Comparison of ENCODE assay signal across 27 mouse cellular contexts in the genomic region with DNA sequence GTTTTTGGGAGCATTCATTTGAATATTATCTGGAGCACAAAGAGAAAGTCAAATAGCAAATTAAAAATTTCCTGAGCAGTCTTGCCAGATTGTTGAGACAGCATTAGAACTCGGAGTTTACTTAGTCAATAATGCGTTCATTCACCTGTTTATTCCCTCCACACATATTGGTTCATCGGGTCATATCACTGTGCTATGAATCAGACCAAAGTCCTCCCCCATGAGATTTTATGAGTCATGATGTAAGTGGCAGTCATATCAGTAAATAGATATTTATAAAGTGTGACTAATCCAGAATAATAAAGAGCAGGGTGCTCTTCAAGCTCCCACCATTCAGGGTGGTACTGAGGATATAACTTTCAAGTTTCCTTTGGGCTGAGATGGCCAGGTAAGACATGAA. TPM values are rescaled to one million over a fixed set of nuclear protein-coding genes. Genes with fewer than 3 reads are reported as not detected.
DNase-seq lines count a peak whose midpoint lies in the region; ATAC-seq and TF ChIP-seq lines count a peak whose summit lies in the region.
"Had no signal": no experiment of that assay in that cellular context is flagged by ENCODE, and none has a peak within 500 bp of the region (broad histone marks: within the 10 kb centered on the region; RNA-seq: fewer than 3 reads in every experiment).

No protein-coding gene starts in this region.

- no peak for TF ChIP-seq POLR2A in CH12.LX (IDR thresholded peaks at IDR 0.05; ENCODE audit: low read depth, low read length)
- no peak for TF ChIP-seq POLR2A in small intestine, adult 2 months (IDR thresholded peaks at IDR 0.05; ENCODE audit: low read depth, low read length)

- H3K4me3 ChIP-seq in CH12.LX (replicated peaks in 1 of 3; ENCODE audit: low read depth in 2 of 3, low read length in 2 of 3, poor library complexity in 1 of 3) = no peak overlapping the region
- no peak overlapping the region for H3K4me3 ChIP-seq in intestine, embryonic 16.5 days (ENCODE audit: low read length)
- H3K4me3 ChIP-seq in small intestine, adult 2 months (ENCODE audit: low read depth, low read length) = peak overlapping the region; percentile 37
- H3K4me3 ChIP-seq in forebrain, embryonic 15.5 days = no peak overlapping the region
- H3K4me3 ChIP-seq: embryonic facial prominence, embryonic 10.5 days; embryonic facial prominence, embryonic 12.5 days; forebrain, embryonic 10.5 days; forebrain, embryonic 13.5 days had no signal

- H3K27me3 ChIP-seq in CH12.LX (replicated peaks) = no peaks in the 10 kb centered on the region
- no peaks in the 10 kb centered on the region for H3K27me3 ChIP-seq in intestine, embryonic 16.5 days (replicated peaks; ENCODE audit: control insufficient read depth, insufficient read depth, low read length)
- no peaks in the 10 kb centered on the region for H3K27me3 ChIP-seq in small intestine, adult 2 months (ENCODE audit: control insufficient read depth, insufficient read depth, low read length)
- no peaks in the 10 kb centered on the region for H3K27me3 ChIP-seq in forebrain, embryonic 15.5 days
- H3K27me3 ChIP-seq: embryonic facial prominence, embryonic 12.5 days; forebrain, embryonic 13.5 days had no signal

- 75% methylated on average over 3 of the region's 3 CpGs for WGBS in intestine, embryonic 16.5 days
- 32% methylated on average over 3 of the region's 3 CpGs for WGBS in small intestine, adult 2 months
- 92% methylated on average over 3 of the region's 3 CpGs for WGBS in forebrain, embryonic 15.5 days

- dilution Hi-C loops in CH12.LX (cut with MboI; ENCODE audit: extremely low pct_ligation_motif_present, extremely low pct_unique_long_range_greater_than_20kb, low sequenced_read_pairs) = no loop called here

- H3K4me1 ChIP-seq in CH12.LX (ENCODE audit: control insufficient read depth in 1 of 2, insufficient read depth in 2 of 2) = peaks cover 0 to 7% of the 10 kb centered on the region in 2 experiments; a peak in 1 of 4 replicates
- no peaks in the 10 kb centered on the region for H3K4me1 ChIP-seq in intestine, embryonic 16.5 days (ENCODE audit: control insufficient read depth, insufficient read depth, low read length)
- peaks cover 10% of the 10 kb centered on the region for H3K4me1 ChIP-seq in small intestine, adult 2 months (ENCODE audit: control insufficient read depth, insufficient read depth, insufficient read length, low read length)
- H3K4me1 ChIP-seq in forebrain, embryonic 15.5 days = no peaks in the 10 kb centered on the region
- H3K4me1 ChIP-seq: embryonic facial prominence, embryonic 10.5 days; embryonic facial prominence, embryonic 12.5 days; forebrain, embryonic 10.5 days; forebrain, embryonic 13.5 days had no signal

- peak overlapping the region; percentile 31; the same call in 1 of the 2 replicates for H3K4me2 ChIP-seq in CH12.LX (ENCODE audit: insufficient read depth, low read depth, poor library complexity, severe bottlenecking)
- no peak overlapping the region for H3K4me2 ChIP-seq in intestine, embryonic 16.5 days (ENCODE audit: low read depth, low read length)
- no peak overlapping the region for H3K4me2 ChIP-seq in forebrain, embryonic 15.5 days (replicated peaks)
- H3K4me2 ChIP-seq: embryonic facial prominence, embryonic 12.5 days; forebrain, embryonic 13.5 days had no signal

- H3K36me3 ChIP-seq in CH12.LX (replicated peaks in 1 of 2; ENCODE audit: control insufficient read depth in 1 of 2, insufficient read depth in 1 of 2, low read length in 1 of 2) = no peaks in the 10 kb centered on the region
- H3K36me3 ChIP-seq in intestine, embryonic 16.5 days (ENCODE audit: control insufficient read depth, insufficient read depth, low read length) = no peaks in the 10 kb centered on the region
- H3K36me3 ChIP-seq in small intestine, adult 2 months (ENCODE audit: control insufficient read depth, insufficient read depth, low read length) = no peaks in the 10 kb centered on the region
- H3K36me3 ChIP-seq in forebrain, embryonic 15.5 days = no peaks in the 10 kb centered on the region
- H3K36me3 ChIP-seq: embryonic facial prominence, embryonic 10.5 days; embryonic facial prominence, embryonic 12.5 days; forebrain, embryonic 10.5 days had no signal

- no peak for TF ChIP-seq EP300 in CH12.LX (IDR thresholded peaks at IDR 0.05; ENCODE audit: low read length)

- DNase-seq in 3T3-L1 (ENCODE audit: low read depth, low spot score) (peak; percentile 29), CH12.LX (ENCODE audit: extremely low read depth) (no peak)
- no peak for DNase-seq in adrenal gland, adult (ENCODE audit: inconsistent age in 2 of 2, low spot score in 1 of 2)
- no peak for DNase-seq in right cerebral cortex, postnatal 14 days
- DNase-seq: adrenal gland, adult 8-10 months; adrenal gland, postnatal 14 days; adrenal gland, postnatal 36 days; cerebellum, adult 11-12 months; cerebellum, adult 2 months; cerebellum, adult 9-10 months; cerebellum, postnatal 10 days; cerebellum, postnatal 25 days had no signal

- H3K27ac ChIP-seq in CH12.LX (ENCODE audit: insufficient read depth, low read depth) = no peak overlapping the region
- no peak overlapping the region for H3K27ac ChIP-seq in intestine, embryonic 16.5 days (ENCODE audit: low read length)
- H3K27ac ChIP-seq in small intestine, adult 2 months (ENCODE audit: insufficient read depth, low read depth, low read length) = peak overlapping the region; percentile 90
- no peak overlapping the region for H3K27ac ChIP-seq in forebrain, embryonic 15.5 days (replicated peaks)
- H3K27ac ChIP-seq: embryonic facial prominence, embryonic 10.5 days; embryonic facial prominence, embryonic 12.5 days; forebrain, embryonic 10.5 days; forebrain, embryonic 13.5 days had no signal

- no peak for TF ChIP-seq RAD21 in CH12.LX (IDR thresholded peaks at IDR 0.05; ENCODE audit: low read depth, low read length)

- no peaks in the 10 kb centered on the region for H3K79me2 ChIP-seq in CH12.LX (replicated peaks; ENCODE audit: control insufficient read depth, extremely low read depth, insufficient read depth, poor library complexity, severe bottlenecking)

- in situ Hi-C loops in CH12.LX (cut with MboI; ENCODE audit: low pct_ligation_motif_present, low pct_unique_long_range_greater_than_20kb, low sequenced_read_pairs) = no loop called here

- H3K9ac ChIP-seq in CH12.LX (ENCODE audit: insufficient read depth, low read depth) = no peak overlapping the region
- no peak overlapping the region for H3K9ac ChIP-seq in intestine, embryonic 16.5 days (ENCODE audit: low read depth, low read length)
- no peak overlapping the region for H3K9ac ChIP-seq in forebrain, embryonic 15.5 days (replicated peaks)
- H3K9ac ChIP-seq: embryonic facial prominence, embryonic 12.5 days; forebrain, embryonic 13.5 days had no signal

- no peaks in the 10 kb centered on the region for H3K9me3 ChIP-seq in CH12.LX (replicated peaks; ENCODE audit: low read length)
- H3K9me3 ChIP-seq in intestine, embryonic 16.5 days (ENCODE audit: control insufficient read depth, low read length) = no peaks in the 10 kb centered on the region
- no peaks in the 10 kb centered on the region for H3K9me3 ChIP-seq in forebrain, embryonic 15.5 days
- H3K9me3 ChIP-seq: embryonic facial prominence, embryonic 10.5 days; embryonic facial prominence, embryonic 12.5 days; forebrain, embryonic 10.5 days; forebrain, embryonic 13.5 days had no signal

- TF ChIP-seq CTCF in CH12.LX (conservative IDR thresholded peaks at IDR 0.05 in 1 of 2, IDR thresholded peaks at IDR 0.05 in 1 of 2; ENCODE audit: low read depth in 2 of 2, low read length in 2 of 2) = no peak
- no peak for TF ChIP-seq CTCF in small intestine, adult 2 months (IDR thresholded peaks at IDR 0.05; ENCODE audit: extremely low read depth, insufficient read length, insufficient replicate concordance, low read depth, low read length)

- ATAC-seq in intestine, embryonic 16.5 days = 0 out of 2 replicates have a peak, but pooled peaks have one; percentile 40
- ATAC-seq in forebrain, embryonic 15.5 days (replicated peaks) = no peak
- no peak for ATAC-seq in erythroid progenitor cell, adult 5-6 weeks (replicated peaks; ENCODE audit: low FRiP score, poor library complexity, severe bottlenecking)
- ATAC-seq: CD4-positive, CD25-positive, alpha-beta regulatory T cell, adult 4 months; forebrain, embryonic 13.5 days; forebrain, embryonic 16.5 days had no signal

TF ChIP-seq in CH12.LX, 34 proteins besides CTCF, POLR2A, EP300 and RAD21:
- no peak for TF ChIP-seq NELFE (IDR thresholded peaks at IDR 0.05; ENCODE audit: low read depth, low read length)
TF ChIP-seq in CH12.LX: peak in this region for 0.

RNA-seq across cellular contexts. Expression of a gene that starts 26.9 kb away (rescaled TPM):
- total RNA-seq in CH12.LX (2012; rRNA removed) = 0.04 and 0.13 TPM in 2 replicates
- total RNA-seq in CH12.LX (2014; rRNA removed) = 0.07 and 0.14 TPM in 2 replicates
- 0.10 and 0.17 TPM in 2 replicates for polyA plus RNA-seq in CH12.LX (2012; ENCODE audit: insufficient read length, low read depth)
- polyA plus RNA-seq in intestine, embryonic 16.5 days (2015; fragmentation: Nextera tagmentation; extraction: Ambion mirVana) = 0.12 and 0.17 TPM in 2 replicates
- polyA plus RNA-seq in small intestine, adult 2 months (2012; rRNA removed) = 0.03 and 0.11 TPM in 2 replicates
- polyA plus RNA-seq in forebrain, embryonic 15.5 days (2015; fragmentation: Nextera tagmentation; extraction: Ambion mirVana) = 0.06 TPM in 2 replicates
- total RNA-seq in erythroid progenitor cell, adult 5-6 weeks (2015; ENCODE audit: low replicate concordance) = not detected in 2 replicates
- not detected in 2 replicates for total RNA-seq in erythroid progenitor cell, adult 5-6 weeks (2017; ENCODE audit: low replicate concordance)
- total RNA-seq: ES-E14, MEL had no signal
- polyA plus RNA-seq: CD4-positive, CD25-positive, alpha-beta regulatory T cell, adult 4 months; cerebellum, adult 2 months; cortical plate, adult 2 months; forebrain, embryonic 13.5 days; frontal cortex, adult 2 months had no signal

RNA-seq across cellular contexts. Expression of a gene that starts 39.8 kb away (rescaled TPM):
- total RNA-seq in CH12.LX (2012; rRNA removed) (0.04 TPM in 2 replicates), CH12.LX (2014; rRNA removed) (0.05 and 0.30 TPM in 2 replicates)
- polyA plus RNA-seq in CH12.LX (2012; ENCODE audit: insufficient read length, low read depth) = 1.1 and 1.3 TPM in 2 replicates
- 115 and 130 TPM in 2 replicates for polyA plus RNA-seq in intestine, embryonic 16.5 days (2015; fragmentation: Nextera tagmentation; extraction: Ambion mirVana)
- polyA plus RNA-seq in small intestine, adult 2 months (2012; rRNA removed) = 108 and 251 TPM in 2 replicates
- not detected in 2 replicates for polyA plus RNA-seq in forebrain, embryonic 15.5 days (2015; fragmentation: Nextera tagmentation; extraction: Ambion mirVana)
- total RNA-seq in erythroid progenitor cell, adult 5-6 weeks (2015; ENCODE audit: low replicate concordance) = not detected in 2 replicates
- not detected in 2 replicates for total RNA-seq in erythroid progenitor cell, adult 5-6 weeks (2017; ENCODE audit: low replicate concordance)
- total RNA-seq: adrenal gland, adult 18-20 months; adrenal gland, adult 8-10 months; adrenal gland, postnatal 14 days; adrenal gland, postnatal 36 days; MEL had no signal
- polyA plus RNA-seq: CD4-positive, CD25-positive, alpha-beta regulatory T cell, adult 4 months; cerebellum, adult 2 months; cortical plate, adult 2 months; embryonic facial prominence, embryonic 10.5 days; forebrain, embryonic 10.5 days; forebrain, embryonic 13.5 days; forebrain, embryonic 16.5 days; frontal cortex, adult 2 months had no signal

RNA-seq across cellular contexts. Expression of a gene that starts 46.0 kb away (rescaled TPM):
- total RNA-seq in CH12.LX (2012; rRNA removed) (22.6 and 26.1 TPM in 2 replicates), CH12.LX (2014; rRNA removed) (51.1 and 53.9 TPM in 2 replicates)
- polyA plus RNA-seq in CH12.LX (2012; ENCODE audit: insufficient read length, low read depth) = 37.8 and 39.1 TPM in 2 replicates
- 13.1 and 14.7 TPM in 2 replicates for polyA plus RNA-seq in intestine, embryonic 16.5 days (2015; fragmentation: Nextera tagmentation; extraction: Ambion mirVana)
- 0.62 and 0.74 TPM in 2 replicates for polyA plus RNA-seq in small intestine, adult 2 months (2012; rRNA removed)
- polyA plus RNA-seq in forebrain, embryonic 15.5 days (2015; fragmentation: Nextera tagmentation; extraction: Ambion mirVana) = 15.3 and 17.2 TPM in 2 replicates
- 25.6 and 33.1 TPM in 2 replicates for total RNA-seq in erythroid progenitor cell, adult 5-6 weeks (2015; ENCODE audit: low replicate concordance)
- 29.3 and 33.0 TPM in 2 replicates for total RNA-seq in erythroid progenitor cell, adult 5-6 weeks (2017; ENCODE audit: low replicate concordance)

Comparison
In these comparisons a context has a peak if more than half of its experiments do, and no peak if none do; other contexts are left out.
1. RNA of a gene that starts 39.8 kb away (polyA plus RNA-seq): 108 to 251 TPM in small intestine, adult 2 months and 115 to 130 TPM in intestine, embryonic 16.5 days; 1.1 to 1.3 TPM in CH12.LX and not detected in forebrain, embryonic 15.5 days; every median in the first group is over 10 times any median in the second.